Mouse (Mus musculus) olfactory bulb, adult 2 months (tissue): ENCODE measurements around the gene Gm20795.
"Not testable (repeated sequence)": the region's sequence is repeated elsewhere in the genome, so short reads cannot be mapped to it uniquely, and the experiment has no call there.

Source experiments
- CTCF ChIP-seq: fragments of 200-500 bp; IDR thresholded peaks from 2 replicates; pipeline ENCODE4 v1.5.1; 2012; ENCODE audit warnings: low read depth, mild to moderate bottlenecking, low read length, moderate library complexity; ENCODE audit not compliant: insufficient read depth
- POLR2A ChIP-seq: fragments of 200-500 bp; IDR thresholded peaks from 2 replicates; pipeline ENCODE4 v1.6.1; 2012; ENCODE audit warnings: mild to moderate bottlenecking, low read depth, low read length, moderate library complexity; ENCODE audit not compliant: insufficient read depth

DNA sequence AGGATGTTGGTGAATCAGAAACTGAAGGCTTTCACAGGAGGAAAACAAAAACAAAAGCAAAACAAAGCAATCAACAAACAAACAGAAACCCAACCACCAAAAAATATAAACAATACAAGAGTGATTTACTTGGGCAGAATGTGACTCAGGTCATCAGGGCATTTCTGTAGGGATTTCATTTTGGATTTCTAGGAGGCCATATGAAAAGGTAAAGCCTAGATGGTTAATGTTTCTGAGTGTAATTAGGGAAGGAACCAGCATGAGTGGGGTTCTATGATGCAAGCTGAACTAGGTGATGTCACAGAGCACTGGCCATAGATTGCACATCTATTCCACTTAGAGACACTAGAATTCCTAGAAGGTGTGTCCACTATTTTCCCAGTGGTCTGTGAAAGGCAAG lies at the start of gene Gm20795:
- TF ChIP-seq CTCF, POLR2A: not testable (repeated sequence)
